Mouse (Mus musculus): ENCODE data around the gene Dgkh.

DNA sequence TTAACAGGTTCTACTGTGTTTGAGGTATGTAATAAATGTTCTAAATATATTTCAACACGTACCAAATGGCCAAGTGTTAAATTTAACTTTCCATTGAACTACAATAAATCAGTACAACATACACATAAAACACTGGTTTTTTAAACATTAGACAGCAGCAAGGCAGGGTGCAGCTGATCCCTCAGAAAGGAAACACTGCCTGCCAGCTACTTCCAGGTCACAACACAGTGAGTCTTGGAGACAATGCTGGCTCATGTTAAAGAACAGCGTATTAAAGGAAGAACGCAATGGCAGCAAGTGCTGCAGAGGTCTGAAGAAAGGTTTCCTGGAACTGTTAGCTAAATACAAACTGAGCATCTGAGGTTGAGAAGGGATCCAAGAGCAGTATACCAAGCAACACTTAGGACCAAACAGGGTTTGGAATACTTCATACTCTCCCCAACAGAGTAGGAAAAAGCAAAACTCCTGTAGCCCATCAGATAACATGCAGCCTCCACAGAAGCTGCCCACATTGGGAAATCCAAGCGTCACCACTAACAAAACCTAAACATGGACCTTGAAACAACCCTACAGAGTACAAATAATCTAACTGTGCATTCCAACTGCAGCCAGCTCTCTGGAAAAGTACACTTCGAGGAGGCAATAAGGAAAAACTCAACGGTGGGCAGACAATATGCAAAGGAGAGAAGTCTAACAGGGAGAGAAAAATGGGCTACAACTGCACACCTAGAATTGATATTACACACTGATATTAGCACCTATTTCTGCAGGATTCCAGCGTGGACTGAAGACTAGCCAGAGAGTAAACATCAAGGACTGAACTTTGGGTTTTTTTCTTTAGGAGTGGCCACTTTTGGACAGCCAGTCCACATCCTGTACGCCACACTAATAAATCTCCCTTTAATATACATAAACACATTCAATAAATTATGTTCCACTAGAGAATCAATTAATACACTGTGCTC is 203.8 kb downstream of the Dgkh start:
- TF ChIP-seq CTCF (IDR thresholded peaks at IDR 0.05; ENCODE audit: control insufficient read depth, insufficient read depth, insufficient read length) (no peak), CEBPB (IDR thresholded peaks at IDR 0.05; ENCODE audit: low read depth) (no peak), USF1 (IDR thresholded peaks at IDR 0.05; ENCODE audit: low read depth) (no peak), MYOG (IDR thresholded peaks at IDR 0.05; ENCODE audit: control insufficient read depth, extremely low read depth, insufficient read length) (no peak), MYOD1 (IDR thresholded peaks at IDR 0.05; ENCODE audit: control insufficient read depth, insufficient read length, low read depth) (no peak), MAX (IDR thresholded peaks at IDR 0.05) (no peak)
